Mouse (Mus musculus): Measurements from ENCODE around the gene Amigo1. TPM values are rescaled to one million over a fixed set of nuclear protein-coding genes. Genes with fewer than 3 reads are reported as not detected.

Gene Amigo1
- polyA plus RNA-seq, 1 experiment, result 5.5 TPM

- H3K27ac ChIP-seq (ENCODE audit: insufficient read depth, low read length), result no peak overlapping the region
- TF ChIP-seq CTCF (IDR thresholded peaks at IDR 0.05; ENCODE audit: borderline replicate concordance, insufficient read depth, low read length) (no peak), POLR2A (IDR thresholded peaks at IDR 0.05; ENCODE audit: low read depth, low read length) (no peak)
- H3K4me1 ChIP-seq (ENCODE audit: control insufficient read depth, insufficient read depth, low read length), result peaks cover 2% of the 10 kb centered on the region; the same call in 1 of the 2 replicates
- no peak overlapping the region for H3K4me3 ChIP-seq (ENCODE audit: insufficient read depth, low read length)
Observed at GRCm38 (mm10) chr3:108178756-108179715, 7.1 kb upstream of the Amigo1 start.

DNA sequence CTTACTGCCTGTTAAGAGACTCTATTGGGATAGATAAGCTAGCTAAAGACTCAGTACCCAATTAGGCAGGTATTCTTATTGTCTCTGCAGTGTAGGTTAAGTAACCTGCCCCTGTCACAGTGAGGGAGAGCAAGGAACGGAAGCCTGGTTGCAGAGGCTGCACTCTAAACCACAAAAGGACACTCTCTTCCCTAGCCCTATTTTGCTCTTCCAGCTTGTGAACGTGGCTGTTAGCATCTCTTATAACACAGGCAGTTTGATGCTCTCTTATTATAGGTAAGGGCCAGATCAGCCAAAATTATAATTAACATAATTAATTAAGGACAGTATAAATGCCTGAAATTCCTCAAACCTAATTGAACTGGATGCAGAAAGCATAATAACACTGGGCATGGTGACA, 5.6 kb upstream of the Amigo1 start:
- no peak overlapping the region for H3K4me3 ChIP-seq (ENCODE audit: insufficient read depth, low read length)
- peaks cover 2% of the 10 kb centered on the region; the same call in 1 of the 2 replicates for H3K4me1 ChIP-seq (ENCODE audit: control insufficient read depth, insufficient read depth, low read length)
- no peak overlapping the region for H3K27ac ChIP-seq (ENCODE audit: insufficient read depth, low read length)
- TF ChIP-seq CTCF (IDR thresholded peaks at IDR 0.05; ENCODE audit: borderline replicate concordance, insufficient read depth, low read length) (no peak), POLR2A (IDR thresholded peaks at IDR 0.05; ENCODE audit: low read depth, low read length) (no peak)

GRCm38 (mm10) chr3:108184742-108185141, 1.4 kb upstream of the Amigo1 start:
- Histone ChIP-seq H3K4me1 (ENCODE audit: control insufficient read depth, insufficient read depth, low read length) (peaks cover 2% of the 10 kb centered on the region; the same call in 1 of the 2 replicates), H3K27ac (ENCODE audit: insufficient read depth, low read length) (no peak overlapping the region), H3K4me3 (ENCODE audit: insufficient read depth, low read length) (no peak overlapping the region)
- no peak for TF ChIP-seq POLR2A (IDR thresholded peaks at IDR 0.05; ENCODE audit: low read depth, low read length)
- TF ChIP-seq CTCF (IDR thresholded peaks at IDR 0.05; ENCODE audit: borderline replicate concordance, insufficient read depth, low read length), result no peak

- H3K4me3 ChIP-seq (ENCODE audit: insufficient read depth, low read length), result peak overlapping the region; percentile 62
- no peak for TF ChIP-seq POLR2A (IDR thresholded peaks at IDR 0.05; ENCODE audit: low read depth, low read length)
- no peak for TF ChIP-seq CTCF (IDR thresholded peaks at IDR 0.05; ENCODE audit: borderline replicate concordance, insufficient read depth, low read length)
- H3K27ac ChIP-seq (ENCODE audit: insufficient read depth, low read length), result no peak overlapping the region
- peaks cover 2% of the 10 kb centered on the region; the same call in 1 of the 2 replicates for H3K4me1 ChIP-seq (ENCODE audit: control insufficient read depth, insufficient read depth, low read length)
Observed at GRCm38 (mm10) chr3:108185460-108186097, 556 bp upstream of the Amigo1 start.

- no peak overlapping the region for H3K4me3 ChIP-seq (ENCODE audit: insufficient read depth, low read length)
- H3K27ac ChIP-seq (ENCODE audit: insufficient read depth, low read length), result no peak overlapping the region
- TF ChIP-seq CTCF (IDR thresholded peaks at IDR 0.05; ENCODE audit: borderline replicate concordance, insufficient read depth, low read length), result no peak
- H3K4me1 ChIP-seq (ENCODE audit: control insufficient read depth, insufficient read depth, low read length), result no peaks in the 10 kb centered on the region
Observed at GRCm38 (mm10) chr3:108187111-108187795, 1.1 kb downstream of the Amigo1 start.

- H3K27ac ChIP-seq (ENCODE audit: insufficient read depth, low read length), result no peak overlapping the region
- H3K4me3 ChIP-seq (ENCODE audit: insufficient read depth, low read length), result no peak overlapping the region
- no peak for TF ChIP-seq POLR2A (IDR thresholded peaks at IDR 0.05; ENCODE audit: low read depth, low read length)
- TF ChIP-seq CTCF (IDR thresholded peaks at IDR 0.05; ENCODE audit: borderline replicate concordance, insufficient read depth, low read length), result no peak
- H3K4me1 ChIP-seq (ENCODE audit: control insufficient read depth, insufficient read depth, low read length), result no peaks in the 10 kb centered on the region
Observed at GRCm38 (mm10) chr3:108188716-108189490, 2.8 kb downstream of the Amigo1 start.

DNA sequence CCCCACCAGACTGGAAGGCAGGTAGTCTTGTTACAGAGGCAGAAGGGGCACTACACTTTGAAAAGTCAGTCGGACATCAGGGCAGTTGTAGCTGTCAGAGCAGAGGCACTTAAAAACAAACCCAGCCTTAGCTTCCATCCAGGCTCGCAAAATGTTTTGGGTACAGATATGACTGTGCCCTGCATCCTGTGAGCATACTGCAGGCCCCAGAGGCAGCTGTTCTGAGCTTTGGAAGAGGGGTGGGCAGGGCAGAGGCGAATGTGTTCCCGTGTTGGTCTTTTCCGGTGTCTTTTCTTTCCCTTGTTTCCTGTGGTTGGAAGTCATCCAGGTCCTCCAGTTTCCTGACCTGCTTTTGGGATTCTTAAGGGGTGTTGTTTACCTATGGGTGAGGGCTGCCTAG, 3.8 kb downstream of the Amigo1 start:
- no peak overlapping the region for H3K27ac ChIP-seq (ENCODE audit: insufficient read depth, low read length)
- no peak overlapping the region for H3K4me3 ChIP-seq (ENCODE audit: insufficient read depth, low read length)
- TF ChIP-seq CTCF (IDR thresholded peaks at IDR 0.05; ENCODE audit: borderline replicate concordance, insufficient read depth, low read length), result no peak
- no peak for TF ChIP-seq POLR2A (IDR thresholded peaks at IDR 0.05; ENCODE audit: low read depth, low read length)
- H3K4me1 ChIP-seq (ENCODE audit: control insufficient read depth, insufficient read depth, low read length), result no peaks in the 10 kb centered on the region

DNA sequence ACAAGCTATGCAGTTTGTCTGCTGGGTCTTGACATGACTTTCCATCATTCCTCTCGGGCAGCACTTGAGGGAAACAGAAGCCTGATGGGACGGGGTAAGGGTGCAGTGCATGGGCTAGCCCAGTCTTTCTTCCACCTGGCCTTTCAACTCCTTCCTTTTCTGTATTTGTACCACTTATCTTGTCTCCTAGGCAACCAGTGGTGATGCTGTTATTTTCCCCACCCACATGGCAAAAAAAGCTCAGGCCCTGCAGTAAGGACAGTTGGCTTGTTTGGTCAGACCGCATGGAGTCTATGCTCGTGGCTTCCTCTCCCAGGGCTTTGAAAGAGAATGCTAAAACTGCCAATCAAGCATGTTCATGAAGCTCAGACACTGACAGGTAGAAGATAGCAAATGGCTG, 7.6 kb downstream of the Amigo1 start:
- TF ChIP-seq CTCF (IDR thresholded peaks at IDR 0.05; ENCODE audit: borderline replicate concordance, insufficient read depth, low read length), result no peak
- TF ChIP-seq POLR2A (IDR thresholded peaks at IDR 0.05; ENCODE audit: low read depth, low read length), result no peak
- no peak overlapping the region for H3K27ac ChIP-seq (ENCODE audit: insufficient read depth, low read length)
- H3K4me1 ChIP-seq (ENCODE audit: control insufficient read depth, insufficient read depth, low read length), result no peaks in the 10 kb centered on the region

GRCm38 (mm10) chr3:108195287-108195686, 9.2 kb downstream of the Amigo1 start:
- TF ChIP-seq CTCF (IDR thresholded peaks at IDR 0.05; ENCODE audit: borderline replicate concordance, insufficient read depth, low read length), result no peak
- no peak for TF ChIP-seq POLR2A (IDR thresholded peaks at IDR 0.05; ENCODE audit: low read depth, low read length)
- Histone ChIP-seq H3K27ac (ENCODE audit: insufficient read depth, low read length) (no peak overlapping the region), H3K4me3 (ENCODE audit: insufficient read depth, low read length) (no peak overlapping the region), H3K4me1 (ENCODE audit: control insufficient read depth, insufficient read depth, low read length) (no peaks in the 10 kb centered on the region)

More for the DNA sequence above, 7.6 kb downstream of the Amigo1 start:
- no peak overlapping the region for H3K4me3 ChIP-seq (ENCODE audit: insufficient read depth, low read length)
